Mouse (Mus musculus) macrophage (primary cell): ENCODE results near the gene Gm10273. TPM values are rescaled to one million over a fixed set of nuclear protein-coding genes. Genes with fewer than 3 reads are reported as not detected.
"Not testable (repeated sequence)": the region's sequence is repeated elsewhere in the genome, so short reads cannot be mapped to it uniquely, and the experiment has no call there.

Source experiments
- H3K27ac ChIP-seq: fragments of 350-480 bp; formaldehyde crosslinking; 2 replicates; pipeline ENCODE4 v1.9.0; 2021
- H3K36me3 ChIP-seq: fragments of 350-480 bp; formaldehyde crosslinking; 2 replicates; pipeline ENCODE4 v1.9.0; 2021; ENCODE audit errors: inconsistent target
- H3K4me3 ChIP-seq: fragments of 350-480 bp; formaldehyde crosslinking; 2 replicates; pipeline ENCODE4 v1.9.0; 2021; ENCODE audit errors: inconsistent target
- H3K79me2 ChIP-seq: fragments of 350-480 bp; formaldehyde crosslinking; 2 replicates; pipeline ENCODE4 v1.9.0; 2021; ENCODE audit errors: inconsistent target
- WGBS: methylation state at CpG from one replicate; pipeline ENCODE4 v1.1.7; 2026; ENCODE audit warnings: inconsistent platforms; ENCODE audit not compliant: missing documents; 5-methylcytosine and 5-hydroxymethylcytosine counted together
- polyA plus RNA-seq: library from polyadenylated mRNA; stranded (reverse); fragments of 250-400 nt; gene quantifications from 3 replicates; pipeline ENCODE4 v1.2.4, GENCODE M21; 2018; ENCODE audit warnings: inconsistent platforms
- total RNA-seq, 78 experiments: library from RNA; depleted of rRNA; stranded (reverse); fragments of 250-400 nt; gene quantifications; 1 replicate in 9 of 78; 2 replicates in 24 of 78; 3 replicates in 43 of 78; 4 replicates in 2 of 78; pipeline ENCODE4 v1.2.4; 2018; ENCODE audit warnings: inconsistent platforms in 56 of 78

Gm10273 gene
- total RNA-seq (2018; cell fraction: chromatin; rRNA removed), result 1 to 10 TPM in 6 of 26 experiments, under 1 TPM in 3, not detected in 17; 0.86 to 4.1 (median 1.5) TPM
- 1 to 10 TPM; 1.4 to 5.9 (median 2.9) TPM for total RNA-seq (2018; cell fraction: cytosol; rRNA removed)
- 1 to 10 TPM in 6 of 26 experiments, under 1 TPM in 3, not detected in 17; 0.85 to 5.9 (median 1.1) TPM for total RNA-seq (2018; cell fraction: nucleus; rRNA removed)
- polyA plus RNA-seq, result 4.2 to 8.9 TPM (median 7.0 TPM) in 3 replicates

DNA sequence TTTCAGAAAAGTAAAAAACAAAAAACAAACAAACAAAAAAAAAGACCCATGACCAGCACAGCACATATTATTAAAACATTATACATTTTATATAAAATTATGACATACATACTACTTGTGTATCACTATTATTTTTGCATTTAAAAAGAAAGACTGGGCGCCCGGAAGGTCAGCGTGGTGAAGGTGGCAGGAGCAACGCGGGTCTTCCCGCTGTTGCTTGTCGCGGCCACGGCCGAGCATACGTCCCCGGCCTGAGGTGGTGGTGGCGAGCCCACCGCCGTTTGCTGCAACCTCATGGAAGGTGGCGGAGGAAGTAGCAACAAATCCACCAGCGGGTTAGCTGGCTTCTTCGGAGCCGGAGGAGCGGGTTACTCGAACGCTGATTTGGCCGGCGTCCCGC, at the start of gene Gm10273:
Gene Gm10273 (plus strand): TSS at position 172 of the 400 bp plus-strand sequence.
- not testable (repeated sequence) for H3K4me3 ChIP-seq, H3K36me3 ChIP-seq, H3K27ac ChIP-seq, H3K79me2 ChIP-seq
- no CpG with 5 or more reads among the region's 25 CpGs for WGBS

DNA sequence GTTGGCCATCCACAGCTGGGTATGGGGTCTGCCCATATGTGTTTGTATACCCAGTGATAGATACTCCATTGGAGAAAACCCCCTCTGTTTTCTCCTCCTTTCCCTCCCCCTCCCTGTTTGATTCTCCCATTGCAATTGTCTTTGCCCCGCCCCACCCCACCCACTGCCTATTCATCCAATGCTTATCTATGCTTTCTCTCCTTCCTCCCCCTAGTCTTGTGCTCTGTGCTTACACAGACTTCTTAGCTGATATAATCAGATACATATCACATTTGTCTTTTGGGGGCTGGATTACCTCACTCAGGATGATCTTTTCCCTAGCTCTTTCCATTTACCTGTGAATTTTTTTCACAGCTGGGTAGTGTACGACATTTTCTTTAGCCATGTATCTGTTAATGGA, 48.9 kb upstream of the Gm10273 start:
- H3K36me3 ChIP-seq, result peaks cover 93% of the 10 kb centered on the region

DNA sequence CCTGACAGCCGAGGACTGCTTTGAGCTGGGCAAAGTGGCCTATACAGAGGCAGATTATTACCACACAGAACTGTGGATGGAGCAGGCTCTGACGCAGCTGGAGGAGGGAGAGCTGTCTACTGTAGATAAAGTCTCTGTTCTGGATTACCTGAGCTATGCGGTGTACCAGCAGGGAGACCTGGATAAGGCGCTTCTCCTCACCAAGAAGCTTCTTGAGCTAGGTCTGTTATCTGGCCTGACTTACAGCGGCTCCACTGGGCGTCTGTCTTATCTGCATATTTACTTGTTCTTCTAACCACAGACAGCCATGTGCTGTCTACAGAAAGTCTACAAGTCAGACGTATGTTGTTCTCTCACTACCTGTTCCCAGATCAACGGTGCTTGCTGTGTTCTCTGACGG, 47.2 kb upstream of the Gm10273 start:
- Histone ChIP-seq H3K4me3 (no peak overlapping the region), H3K79me2 (peaks cover 4% of the 10 kb centered on the region; the same call in 1 of the 2 replicates), H3K36me3 (peaks cover 97% of the 10 kb centered on the region), H3K27ac (no peak overlapping the region)
- WGBS, result 93% methylated on average over 9 of the region's 9 CpGs

More for the DNA sequence above, 48.9 kb upstream of the Gm10273 start:
- Histone ChIP-seq H3K79me2 (peaks cover 14% of the 10 kb centered on the region; the same call in 1 of the 2 replicates), H3K4me3 (no peak overlapping the region), H3K27ac (no peak overlapping the region)
- WGBS, result 92% methylated on average over 2 of the region's 2 CpGs

DNA sequence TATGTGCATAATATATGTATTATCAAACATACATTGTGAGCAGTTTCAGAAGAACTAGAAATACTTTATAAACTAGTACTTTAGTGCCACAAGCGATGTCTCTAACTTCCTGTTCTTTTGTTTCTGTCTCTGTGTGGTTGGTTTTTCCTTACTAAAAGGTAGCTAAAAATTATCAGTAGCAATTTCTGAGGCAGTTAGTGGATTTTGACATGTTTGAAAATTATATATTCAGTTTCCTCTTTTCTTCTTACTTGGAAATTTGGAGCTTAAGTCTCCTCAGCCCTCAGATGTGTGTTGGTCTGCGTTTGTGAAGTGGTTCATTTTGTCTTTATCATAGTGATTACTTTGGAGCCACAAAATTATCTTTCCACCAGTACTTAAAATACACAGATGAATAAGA, 45.9 kb upstream of the Gm10273 start:
- Histone ChIP-seq H3K4me3 (no peak overlapping the region), H3K36me3 (peaks cover 97% of the 10 kb centered on the region), H3K27ac (no peak overlapping the region), H3K79me2 (peaks cover under 1% of the 10 kb centered on the region; the same call in 1 of the 2 replicates)
- 73% methylated on average over 2 of the region's 2 CpGs for WGBS

DNA sequence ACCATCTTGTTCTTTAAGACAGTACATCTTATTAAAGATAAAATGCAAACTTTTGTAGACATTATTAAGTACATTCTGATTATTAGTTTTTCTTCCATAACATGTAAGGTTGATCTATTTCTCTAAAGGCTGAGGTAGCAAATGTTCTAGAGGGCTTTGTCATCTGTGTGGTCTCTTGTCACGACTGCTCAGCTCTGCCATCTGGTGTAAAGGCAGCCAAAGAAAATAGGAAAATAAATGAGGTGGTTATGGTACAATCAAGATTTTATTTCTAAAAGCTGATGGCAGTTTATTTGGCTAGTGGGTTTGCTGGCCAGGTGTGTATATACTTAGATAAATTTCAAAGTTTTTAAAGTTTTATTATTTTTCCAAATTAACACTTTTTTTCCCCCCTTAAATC, 42.4 kb upstream of the Gm10273 start:
- H3K4me3 ChIP-seq, result no peak overlapping the region
- H3K36me3 ChIP-seq, result peaks cover 87% of the 10 kb centered on the region
- H3K27ac ChIP-seq, result no peak overlapping the region
- H3K79me2 ChIP-seq, result no peaks in the 10 kb centered on the region
- WGBS, result 50% methylated on average over 1 of the region's 1 CpGs

DNA sequence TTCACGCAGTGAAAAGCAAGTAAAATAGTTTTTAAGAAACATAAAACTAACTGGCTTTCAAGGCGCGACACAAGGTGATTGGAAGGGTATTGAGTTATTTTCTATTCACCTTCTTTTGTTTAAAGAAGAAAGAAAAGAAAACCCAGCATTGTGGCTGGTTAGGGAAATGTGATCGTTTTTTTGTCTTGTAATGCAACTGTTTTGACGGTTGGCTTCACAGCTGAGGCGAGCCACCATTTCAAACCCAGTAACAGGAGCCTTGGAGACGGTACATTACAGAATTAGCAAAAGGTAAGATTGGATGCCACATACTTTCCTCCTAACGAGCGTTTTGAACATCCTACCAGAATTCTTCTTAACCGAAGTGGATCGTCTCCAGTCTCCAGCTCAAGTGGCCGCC, 41.3 kb upstream of the Gm10273 start:
- 98% methylated on average over 10 of the region's 12 CpGs for WGBS
- Histone ChIP-seq H3K27ac (no peak overlapping the region), H3K79me2 (no peaks in the 10 kb centered on the region), H3K36me3 (peaks cover 86% of the 10 kb centered on the region), H3K4me3 (no peak overlapping the region)

DNA sequence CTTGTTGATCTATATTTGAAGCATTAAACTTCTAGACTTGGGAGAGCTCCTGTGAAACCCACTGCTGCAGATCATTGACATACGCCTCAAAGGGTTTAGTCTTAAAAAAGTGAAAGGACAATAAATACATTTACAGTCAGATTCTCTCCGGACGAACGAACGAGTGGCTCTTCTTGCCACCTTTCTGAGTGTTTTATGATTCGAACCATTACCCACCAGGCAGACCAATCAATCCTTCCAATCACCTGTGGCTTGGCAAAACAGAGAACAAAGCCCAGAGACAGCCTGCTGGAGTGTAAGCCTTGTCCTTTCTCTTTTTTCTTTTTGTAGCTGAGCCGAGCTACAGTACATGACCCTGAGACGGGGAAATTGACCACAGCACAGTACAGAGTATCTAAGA, 40.4 kb upstream of the Gm10273 start:
- H3K4me3 ChIP-seq, result no peak overlapping the region
- H3K27ac ChIP-seq, result no peak overlapping the region
- peaks cover 81% of the 10 kb centered on the region for H3K36me3 ChIP-seq
- no peaks in the 10 kb centered on the region for H3K79me2 ChIP-seq
- WGBS, result 93% methylated on average over 8 of the region's 8 CpGs

DNA sequence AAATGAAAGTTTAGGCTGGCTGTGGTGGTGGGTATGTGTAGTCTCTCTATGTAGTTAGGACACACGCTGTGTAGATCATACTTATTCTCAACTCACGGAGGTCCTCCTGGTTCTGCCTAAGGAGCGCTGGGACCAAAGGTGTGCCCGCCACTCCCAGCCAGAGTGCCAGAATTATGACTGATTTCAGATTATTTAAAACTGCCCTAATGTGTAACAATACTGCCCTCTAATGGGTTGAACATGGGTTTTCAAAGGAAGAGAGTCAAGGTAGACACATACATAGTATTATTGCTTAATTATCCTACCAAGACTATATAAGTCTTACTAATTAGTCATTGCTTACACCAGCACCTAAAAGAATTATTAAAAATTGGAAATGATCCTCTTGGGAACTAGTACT, 36.7 kb upstream of the Gm10273 start:
- Histone ChIP-seq H3K4me3 (no peak overlapping the region), H3K36me3 (peaks cover 80% of the 10 kb centered on the region), H3K79me2 (no peaks in the 10 kb centered on the region), H3K27ac (no peak overlapping the region)
- 94% methylated on average over 4 of the region's 4 CpGs for WGBS

GRCm38 (mm10) chr10:59363208-59363607, 32.2 kb upstream of the Gm10273 start:
- Histone ChIP-seq H3K79me2 (no peaks in the 10 kb centered on the region), H3K27ac (no peak overlapping the region), H3K36me3 (peaks cover 92% of the 10 kb centered on the region), H3K4me3 (no peak overlapping the region)
- WGBS, result 87% methylated on average over 2 of the region's 2 CpGs

DNA sequence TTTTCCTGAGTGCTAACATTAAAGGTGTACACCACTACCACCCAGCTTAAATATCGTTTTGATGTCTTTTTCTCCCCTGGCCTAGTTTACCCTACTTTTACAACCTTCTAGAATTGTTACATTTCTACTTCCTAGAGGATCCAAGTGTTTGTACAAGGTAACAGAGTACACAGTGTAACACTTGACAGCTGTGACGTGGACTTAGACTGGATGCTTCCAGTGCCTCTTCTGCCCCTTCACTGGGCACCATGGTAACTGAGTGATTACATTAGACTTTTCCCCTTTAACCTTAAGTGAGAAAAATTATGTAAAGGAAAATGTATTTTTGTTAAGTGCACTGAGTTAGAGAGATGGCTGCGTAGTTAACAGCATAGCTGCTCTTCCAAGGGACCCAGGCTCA, 30.9 kb upstream of the Gm10273 start:
- no peak overlapping the region for H3K27ac ChIP-seq
- H3K79me2 ChIP-seq, result no peaks in the 10 kb centered on the region
- WGBS, result 96% methylated on average over 3 of the region's 3 CpGs
- H3K36me3 ChIP-seq, result peaks cover 93% of the 10 kb centered on the region
- no peak overlapping the region for H3K4me3 ChIP-seq

DNA sequence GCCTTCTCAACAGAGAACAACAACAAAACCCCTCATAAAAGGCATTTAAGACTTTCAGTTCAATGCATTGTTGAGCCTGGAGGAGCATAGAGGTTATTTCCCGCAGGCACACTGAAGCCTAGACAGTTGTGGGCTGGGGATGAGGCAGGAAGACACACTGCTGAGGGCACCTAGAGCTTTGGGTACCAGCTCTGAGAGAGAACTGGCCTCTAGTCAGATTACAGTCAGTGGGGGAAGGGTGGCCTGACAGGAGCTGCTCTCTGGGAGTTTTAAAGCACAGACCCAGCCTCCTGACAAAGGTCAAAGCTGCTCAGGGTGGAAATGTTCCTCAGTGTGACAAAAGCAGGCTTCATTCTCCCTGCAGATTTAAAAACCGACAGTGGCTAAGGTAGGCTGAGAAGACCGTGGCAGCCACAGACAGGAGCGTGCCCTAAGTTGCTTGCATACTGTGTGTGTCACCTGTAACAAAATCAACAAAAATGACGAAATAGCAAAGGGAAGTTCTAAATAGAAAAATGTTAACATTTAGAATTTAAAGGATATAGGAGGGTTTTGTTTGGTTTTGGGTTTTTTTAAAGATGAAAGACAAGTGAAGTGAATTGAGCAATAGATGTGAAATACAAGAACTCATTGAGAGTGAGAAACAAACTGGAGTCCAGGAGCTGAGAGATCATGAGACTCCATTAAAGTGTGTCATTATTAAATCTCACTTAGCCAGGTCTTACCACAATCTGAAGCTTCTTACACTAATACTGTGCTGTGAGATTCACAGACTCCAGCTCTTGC, 29.4 kb upstream of the Gm10273 start:
- Histone ChIP-seq H3K27ac (no peak overlapping the region), H3K36me3 (peaks cover 93% of the 10 kb centered on the region), H3K79me2 (no peaks in the 10 kb centered on the region), H3K4me3 (no peak overlapping the region)
- WGBS, result 96% methylated on average over 5 of the region's 5 CpGs

- H3K79me2 ChIP-seq, result no peaks in the 10 kb centered on the region
- no peak overlapping the region for H3K27ac ChIP-seq
- H3K4me3 ChIP-seq, result no peak overlapping the region
- WGBS, result 97% methylated on average over 4 of the region's 4 CpGs
- peaks cover 93% of the 10 kb centered on the region for H3K36me3 ChIP-seq
Measured at GRCm38 (mm10) chr10:59366746-59367145, 28.7 kb upstream of the Gm10273 start.

- 91% methylated on average over 4 of the region's 4 CpGs for WGBS
- H3K36me3 ChIP-seq, result peaks cover 93% of the 10 kb centered on the region
- H3K79me2 ChIP-seq, result no peaks in the 10 kb centered on the region
- no peak overlapping the region for H3K4me3 ChIP-seq
- no peak overlapping the region for H3K27ac ChIP-seq
Measured at GRCm38 (mm10) chr10:59367206-59367605, 28.2 kb upstream of the Gm10273 start.

DNA sequence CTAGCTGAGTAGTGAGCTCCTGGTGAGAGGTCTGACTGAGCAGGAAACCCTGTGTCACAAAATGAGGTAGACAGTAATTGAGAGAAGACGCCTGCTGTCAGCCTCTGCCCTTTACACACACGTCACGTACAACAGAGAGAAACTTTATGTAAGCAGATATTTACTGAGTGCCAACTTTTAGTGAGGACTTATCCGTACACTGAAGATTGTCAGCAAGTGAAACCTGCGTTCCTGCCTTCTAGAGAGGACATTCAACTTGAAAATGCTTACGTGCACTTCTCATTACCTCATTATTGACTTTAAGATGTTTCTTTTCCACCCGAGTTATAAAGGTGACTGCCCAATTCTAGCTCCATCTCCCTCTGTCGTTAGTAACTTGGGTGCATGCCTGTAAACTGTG, 26.7 kb upstream of the Gm10273 start:
- WGBS, result 94% methylated on average over 8 of the region's 8 CpGs
- H3K36me3 ChIP-seq, result peaks cover 93% of the 10 kb centered on the region
- H3K79me2 ChIP-seq, result no peaks in the 10 kb centered on the region
- no peak overlapping the region for H3K27ac ChIP-seq
- no peak overlapping the region for H3K4me3 ChIP-seq

- H3K79me2 ChIP-seq, result no peaks in the 10 kb centered on the region
Measured at GRCm38 (mm10) chr10:59369426-59369825, 26.0 kb upstream of the Gm10273 start.

More at GRCm38 (mm10) chr10:59369426-59369825, 26.0 kb upstream of the Gm10273 start:
- Histone ChIP-seq H3K36me3 (peaks cover 93% of the 10 kb centered on the region), H3K27ac (no peak overlapping the region), H3K4me3 (no peak overlapping the region)
- WGBS, result 70% methylated on average over 9 of the region's 9 CpGs
